Mouse (Mus musculus): ENCODE measurements at regions not wholly inside any gene's neighbourhood (a gene's known extent, or its start where the extent isn't known, plus 50 kb on each side); places are given as distances from the start of the nearest gene placed in this dataset.

DNA sequence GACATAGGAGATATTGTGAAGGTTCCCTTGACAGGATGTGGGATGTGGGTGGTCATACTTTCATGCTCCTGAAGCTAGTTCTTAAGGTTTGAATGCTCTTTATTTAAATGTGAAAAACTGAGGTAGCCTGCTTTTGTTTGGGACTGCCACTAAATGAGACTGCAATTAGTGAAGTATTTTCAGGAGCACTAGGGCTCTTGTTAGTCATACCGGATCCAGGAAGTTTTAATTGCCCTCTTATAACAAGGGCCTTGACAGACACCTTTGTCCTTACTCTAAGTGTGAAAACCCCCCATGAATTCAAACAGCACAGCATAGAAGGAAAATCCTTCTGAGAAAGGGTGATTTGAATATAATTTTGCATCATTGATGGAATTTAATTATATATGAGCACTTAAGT, 91.2 kb downstream of the H2al1n start:
- TF ChIP-seq CTCF (IDR thresholded peaks at IDR 0.05), result no peak
- no peak for TF ChIP-seq EP300 (IDR thresholded peaks at IDR 0.05)
